Mouse (Mus musculus) left cerebral cortex, postnatal 36 days (tissue): ENCODE data around the gene Cir1. TPM values are rescaled to one million over a fixed set of nuclear protein-coding genes. Genes with fewer than 3 reads are reported as not detected.

Experiments used
- DNase-seq, 2 experiments: peaks; one replicate each; pipeline ENCODE4 v3.0.0; 2021 to 2022; ENCODE audit warnings: low spot score in 2 of 2, mixed read lengths in 1 of 2
- intact Hi-C: fragments of 180-260 bp; cut with DNase I; formaldehyde crosslinking; loops from one replicate; pipeline ENCODE4 v1.15.1; 2025
- total RNA-seq, 2 experiments: library from RNA; stranded (reverse); gene quantifications; 2 replicates each; pipeline ENCODE4 v1.2.3; 2021

Gene Cir1
- total RNA-seq: 10 to 100 TPM; 24.3 to 28.3 TPM

DNA sequence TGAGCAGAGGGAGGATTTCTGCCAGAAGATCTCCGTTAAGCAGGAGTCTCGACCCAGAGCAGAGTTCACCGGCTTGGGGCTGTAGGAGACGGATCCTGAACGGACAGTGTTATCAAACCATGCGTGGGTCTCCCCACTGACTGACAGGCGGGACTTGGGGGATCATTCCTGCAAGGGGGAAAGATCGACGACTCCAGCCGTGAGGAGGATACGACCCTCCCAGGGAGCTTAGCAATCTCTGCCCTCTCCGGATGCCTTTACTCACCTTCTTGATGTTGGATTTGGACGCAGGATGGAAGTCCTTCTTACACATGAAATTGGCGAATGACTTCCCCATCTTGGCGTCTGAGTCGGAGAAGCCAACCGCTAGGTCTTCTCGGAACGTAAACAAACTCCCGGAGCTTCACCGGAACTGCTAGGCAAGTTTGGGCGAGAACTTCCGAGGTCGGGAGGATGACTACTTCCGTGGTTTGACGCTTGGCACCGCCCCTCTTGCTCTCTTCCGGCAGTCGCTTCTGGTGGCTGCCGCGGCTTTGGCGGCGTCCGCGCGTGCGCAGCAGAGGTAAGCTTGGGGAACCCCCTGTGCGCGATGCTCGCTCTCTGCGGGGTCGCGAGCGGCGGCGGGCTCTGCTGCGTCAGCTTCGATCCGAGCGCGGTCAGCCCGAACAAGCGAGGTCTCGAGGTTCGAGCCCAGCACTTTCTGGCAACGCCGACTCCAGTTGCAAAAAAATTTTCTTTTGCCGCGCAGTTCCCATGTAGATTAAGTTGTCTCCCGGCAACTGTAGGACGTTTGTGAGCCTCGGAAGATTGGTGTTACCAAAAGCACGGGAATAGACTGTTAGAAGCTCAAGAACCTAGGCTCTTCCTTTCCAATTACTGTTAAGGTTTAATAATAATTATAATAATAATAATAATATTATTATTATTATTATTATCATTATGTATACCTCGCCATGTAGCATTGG is at the start of gene Cir1, which contains the start of gene Scrn3:
TSS of gene Cir1 (minus strand) at position 550 of the 965 bp plus-strand sequence.
TSS of gene Scrn3 (plus strand) at position 450 of the 965 bp plus-strand sequence.
- intact Hi-C loops: loop anchor here (5.0 kb wide), 1 partner anchor 90 kb away; no protein-coding TSS in a partner anchor
- DNase-seq: peak; percentile 92 to 94

DNA sequence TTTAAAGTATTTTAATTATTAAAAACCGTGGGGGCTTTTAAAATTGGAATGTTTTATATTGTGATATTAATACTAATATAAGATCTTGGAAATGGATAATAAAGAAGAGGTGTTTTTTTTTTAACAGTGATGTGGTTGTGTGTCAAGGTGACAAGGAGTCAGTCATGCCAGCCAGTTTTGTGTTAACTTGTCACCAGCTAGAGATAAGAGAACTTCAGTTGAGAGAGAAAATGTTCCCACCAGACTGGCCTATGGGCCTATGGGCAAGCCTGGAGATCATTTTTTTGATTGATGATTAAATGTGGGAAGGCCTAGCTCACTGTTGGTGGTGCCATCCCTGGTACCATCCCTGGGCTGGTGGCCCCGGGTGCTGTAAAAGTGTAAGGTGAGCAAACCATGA is 48.0 kb upstream of the Cir1 start:
- intact Hi-C loops: no loop called here
- no peak for DNase-seq

DNA sequence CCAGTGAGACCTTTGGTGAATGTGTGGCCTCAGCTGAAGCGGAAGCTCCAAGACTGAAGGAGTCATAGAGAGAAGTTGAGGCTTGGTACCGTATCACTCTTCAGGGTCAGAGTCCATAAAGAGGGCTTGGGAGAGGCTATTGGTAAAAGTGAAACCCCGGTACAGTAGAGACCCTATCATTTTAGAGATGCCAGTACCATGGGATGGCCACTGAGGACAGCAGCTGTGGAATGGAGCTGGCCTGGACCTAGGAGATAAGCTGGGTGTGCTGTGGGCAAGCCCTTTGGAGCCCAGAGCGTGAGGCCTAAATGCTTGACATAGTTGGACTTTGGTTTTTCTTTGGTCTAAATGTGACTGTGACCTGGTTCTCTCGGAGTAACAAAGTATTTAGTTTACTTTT is 47.4 kb upstream of the Cir1 start:
- no peak for DNase-seq
- intact Hi-C loops: no loop called here

DNA sequence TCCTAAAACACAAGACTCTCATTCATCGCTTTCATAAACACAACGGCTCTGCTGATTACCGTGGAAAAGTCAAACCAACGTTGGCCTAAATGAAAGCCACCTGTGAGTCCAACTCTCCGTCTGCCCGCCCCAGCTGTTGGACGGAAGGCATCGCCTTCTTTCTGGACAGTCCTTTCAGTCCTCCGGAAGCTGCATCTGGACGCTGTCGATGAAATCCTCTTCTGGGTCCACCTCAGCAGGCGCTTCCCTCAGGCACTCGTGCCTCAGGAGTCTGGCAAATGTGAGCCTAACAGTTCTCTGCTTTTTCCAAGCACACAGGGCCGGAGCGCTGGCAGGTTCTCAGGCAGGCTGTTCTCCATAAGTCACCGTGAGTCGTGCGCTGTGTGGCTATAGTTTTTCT is 44.5 kb upstream of the Cir1 start:
- intact Hi-C loops: no loop called here
- DNase-seq: no peak

DNA sequence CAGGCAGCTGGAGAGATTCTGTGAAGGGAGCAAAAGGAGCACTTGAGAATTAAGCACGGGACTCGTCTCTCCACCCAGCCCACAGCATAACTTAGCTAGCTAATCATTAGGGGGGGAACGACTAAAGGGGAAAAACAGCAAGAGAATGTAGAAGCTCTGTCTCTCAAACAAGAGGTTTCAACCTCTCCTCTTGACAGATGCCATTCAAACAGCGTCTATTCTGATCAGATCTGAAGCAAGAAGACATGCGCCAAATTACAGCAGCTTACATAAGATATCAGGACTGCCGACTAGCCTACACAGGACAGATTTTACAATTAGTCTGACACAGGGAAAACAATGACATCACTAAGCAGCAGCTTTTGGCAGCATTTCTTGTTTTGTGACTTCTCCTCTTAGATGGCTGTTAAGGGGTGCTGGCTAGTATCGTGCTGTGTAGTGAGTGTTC is 39.5 kb upstream of the Cir1 start:
- DNase-seq: no peak
- intact Hi-C loops: no loop called here

DNA sequence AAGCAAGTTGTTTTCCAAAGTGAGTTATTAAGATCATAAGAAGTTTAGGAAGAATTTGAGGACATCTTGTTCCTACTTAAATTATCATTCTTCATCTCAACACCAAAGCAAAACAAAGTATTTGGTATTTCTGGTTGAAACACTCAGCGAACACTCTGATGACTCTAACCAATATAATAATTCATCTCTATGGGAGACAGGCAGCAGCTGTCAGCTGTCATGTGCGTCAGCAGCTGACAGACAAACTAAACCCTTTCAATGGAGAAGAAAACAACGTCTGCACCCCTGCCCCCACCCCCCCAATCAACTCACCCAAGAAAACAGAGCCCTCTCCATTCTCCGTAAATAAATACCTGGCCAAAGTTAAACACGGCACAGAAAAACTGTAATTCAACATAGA is 39.0 kb upstream of the Cir1 start:
- intact Hi-C loops: no loop called here
- DNase-seq: no peak

DNA sequence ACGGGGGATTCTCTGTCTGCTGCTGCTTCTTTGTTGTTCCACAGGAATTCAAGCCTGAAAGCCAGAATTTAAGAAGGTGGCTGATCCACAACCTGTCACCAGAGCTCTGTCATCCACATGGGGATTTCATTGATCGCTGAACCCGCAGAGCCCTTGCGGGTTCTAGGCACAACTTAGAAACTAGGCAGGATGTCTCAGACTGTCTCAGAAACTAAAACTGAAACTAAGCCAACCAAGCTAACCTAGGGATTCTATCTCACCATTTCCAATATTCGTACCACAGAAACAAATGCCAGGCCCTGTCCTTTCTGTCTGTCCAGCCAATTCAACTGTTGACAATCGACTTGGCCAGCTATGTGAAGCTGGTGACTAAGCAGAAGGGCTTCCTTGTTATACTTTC is 35.7 kb upstream of the Cir1 start:
- no peak for DNase-seq
- intact Hi-C loops: no loop called here

DNA sequence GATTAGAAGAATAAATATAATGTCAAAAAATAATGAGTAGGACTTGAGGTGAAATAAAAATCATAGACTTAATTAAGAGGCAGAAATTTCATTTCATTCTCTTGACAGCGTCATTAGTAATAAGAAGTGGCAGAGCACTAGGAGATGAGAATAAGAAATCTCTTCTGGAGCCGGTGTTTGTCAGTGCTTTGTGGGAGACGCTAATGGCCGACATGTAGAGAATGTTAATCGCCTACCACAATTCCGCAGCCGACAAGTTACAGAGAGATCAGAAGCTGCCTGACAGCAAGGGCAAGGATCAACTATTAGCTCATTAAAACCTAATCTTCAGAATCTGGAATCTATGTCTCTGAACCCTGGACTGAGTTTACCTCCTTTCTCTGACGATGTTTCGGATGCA is 35.3 kb upstream of the Cir1 start:
- no peak for DNase-seq
- intact Hi-C loops: no loop called here

DNA sequence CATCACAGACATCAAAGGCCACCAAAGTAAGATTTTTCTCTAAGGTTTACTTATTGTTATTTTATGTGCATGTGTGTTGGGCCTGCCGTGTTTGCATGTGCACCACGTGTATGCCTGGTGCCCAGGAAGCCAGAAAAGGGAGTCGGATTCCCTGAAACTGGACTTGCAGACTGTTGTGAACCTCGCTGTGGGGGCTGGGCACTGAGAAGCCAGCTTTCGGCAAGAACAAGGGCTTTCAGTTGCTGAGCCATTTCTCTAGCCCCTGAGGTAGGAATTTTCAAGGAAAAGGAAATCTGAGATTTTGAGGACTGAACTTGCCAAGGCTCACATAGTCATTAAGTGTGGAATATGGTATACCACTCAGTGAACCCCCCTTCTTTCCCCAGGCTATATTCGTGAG is 34.6 kb upstream of the Cir1 start:
- intact Hi-C loops: no loop called here
- no peak for DNase-seq

DNA sequence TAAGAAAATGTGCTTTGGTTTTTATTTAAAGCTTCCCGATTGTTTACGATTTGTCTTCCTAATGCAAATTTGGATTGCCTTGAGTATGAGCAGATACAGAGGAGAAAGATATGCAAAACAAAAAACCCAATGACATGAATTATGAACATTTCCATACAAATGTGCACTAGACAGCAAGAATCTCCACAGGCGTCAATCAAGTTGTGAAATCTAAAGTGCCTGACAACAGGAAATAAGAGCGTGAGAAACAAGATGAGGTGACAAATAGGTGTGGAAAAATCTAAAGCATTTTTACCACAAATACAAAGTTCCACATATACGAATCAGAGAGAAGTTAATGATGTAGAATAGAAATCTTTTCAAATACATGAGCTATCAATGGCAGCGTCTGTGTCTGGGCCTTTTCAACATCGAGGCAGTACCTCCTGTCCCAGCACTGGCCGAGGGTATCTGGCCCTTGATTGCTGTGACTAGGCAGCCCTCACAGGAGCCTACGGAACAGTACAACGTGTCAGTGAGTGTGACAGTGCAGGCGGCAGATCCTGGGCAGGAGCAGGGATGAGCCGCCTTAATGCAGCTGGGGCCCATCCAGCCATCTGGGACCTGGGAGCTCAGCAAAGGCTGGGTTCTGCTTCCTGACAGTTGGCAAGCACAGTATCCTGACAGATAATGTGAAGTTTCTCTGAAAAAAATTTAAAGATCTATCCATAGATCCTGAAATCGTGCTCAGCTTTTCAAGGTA is 34.0 kb upstream of the Cir1 start:
- intact Hi-C loops: no loop called here
- peak; percentile 55 to 63 for DNase-seq

DNA sequence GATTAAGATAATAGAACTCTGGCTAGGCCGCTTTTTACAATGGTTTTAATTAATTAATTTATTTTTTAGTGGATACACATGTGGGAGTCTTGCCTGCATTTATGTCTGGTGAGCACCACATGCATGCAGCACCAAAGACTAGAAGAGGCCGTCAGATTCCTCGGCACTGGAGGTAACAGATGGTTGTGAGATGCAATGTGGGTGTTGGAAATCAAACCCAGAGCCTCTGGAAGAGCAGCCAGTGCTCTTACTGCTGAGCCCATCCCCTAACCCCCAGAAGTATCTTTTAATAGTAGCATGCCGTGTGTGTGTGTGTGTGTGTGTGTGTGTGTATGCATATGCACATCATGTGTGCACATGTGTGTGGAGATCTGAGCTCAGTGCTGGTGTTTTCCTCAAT is 32.7 kb upstream of the Cir1 start:
- DNase-seq: no peak
- intact Hi-C loops: no loop called here

DNA sequence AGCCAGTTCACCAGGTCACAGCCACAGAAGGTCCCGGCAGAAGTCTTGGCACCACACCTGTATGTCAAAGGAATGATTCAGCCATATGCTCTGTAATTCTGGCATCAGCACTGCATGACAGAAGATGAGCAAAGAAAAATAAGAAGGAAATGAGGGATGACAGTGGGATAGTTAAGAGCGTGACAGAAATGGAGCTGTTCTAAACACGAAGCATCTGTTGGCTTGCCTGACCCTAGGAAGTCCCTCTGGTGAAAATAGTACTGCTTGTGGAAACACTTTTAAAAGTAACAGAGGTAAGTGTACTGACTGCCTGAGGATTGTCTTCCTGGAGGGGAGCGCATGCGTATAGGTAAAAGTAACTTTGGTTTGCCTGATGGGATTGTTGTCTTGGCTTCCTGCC is 31.2 kb upstream of the Cir1 start:
- DNase-seq: no peak
- intact Hi-C loops: no loop called here

DNA sequence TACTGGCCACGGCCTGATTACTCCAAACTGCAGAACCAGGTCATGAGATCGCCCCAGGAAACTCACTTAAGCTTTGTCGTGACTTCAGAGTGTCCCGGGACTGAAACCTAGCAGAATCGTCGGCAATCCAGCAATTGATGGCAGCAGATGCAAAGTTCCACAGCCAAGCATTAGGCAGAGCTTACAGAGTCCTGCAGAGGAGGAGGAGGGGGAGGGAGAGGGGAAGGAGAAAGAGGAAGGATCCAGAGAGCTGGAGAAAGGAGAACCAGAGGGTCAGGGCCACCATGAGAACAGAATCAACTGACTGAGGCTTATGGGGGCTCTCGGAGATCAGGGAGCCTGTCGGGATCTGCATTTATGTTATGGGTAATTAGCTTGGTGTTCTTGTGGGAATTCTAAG is 25.9 kb upstream of the Cir1 start:
- intact Hi-C loops: no loop called here
- DNase-seq: no peak

DNA sequence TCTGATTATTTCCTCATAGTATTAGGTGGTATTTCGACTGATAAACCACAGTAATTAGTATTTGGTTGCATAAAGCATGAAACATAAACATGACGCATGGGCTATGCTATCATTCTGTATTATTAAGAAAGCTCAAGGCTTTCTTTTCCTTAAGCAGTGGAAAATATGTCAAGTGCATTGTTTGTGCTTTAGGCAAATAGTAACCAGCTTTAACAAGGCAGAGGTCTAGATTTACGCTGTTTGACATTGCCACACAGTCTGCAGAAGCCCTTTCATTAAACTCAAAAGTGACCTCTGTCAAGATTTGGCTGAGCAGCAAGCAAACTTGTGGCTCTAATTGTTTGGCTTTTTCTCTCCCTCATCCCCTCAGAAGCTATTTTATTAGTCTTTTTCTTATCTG is 23.4 kb upstream of the Cir1 start:
- intact Hi-C loops: no loop called here
- DNase-seq: no peak

DNA sequence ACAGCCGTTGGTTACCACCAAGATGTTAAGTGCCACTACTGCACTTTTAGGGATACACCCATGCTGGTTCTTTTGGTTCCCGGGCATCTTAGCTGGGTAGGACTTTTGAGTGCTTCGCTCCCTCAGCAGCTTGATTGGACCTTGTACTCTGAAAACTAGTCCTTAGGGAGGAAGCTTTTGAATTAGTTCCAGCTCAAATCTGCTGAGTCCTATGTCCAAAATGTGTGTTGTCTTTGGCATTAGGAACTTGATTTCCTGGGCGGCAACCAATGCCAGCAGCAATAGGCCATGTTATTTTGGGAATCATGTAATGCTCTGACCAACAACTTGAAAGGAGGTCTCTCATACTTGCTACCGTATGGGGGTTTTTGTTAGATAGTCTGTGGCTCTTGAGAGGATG is 13.4 kb upstream of the Cir1 start:
- intact Hi-C loops: no loop called here
- no peak for DNase-seq

DNA sequence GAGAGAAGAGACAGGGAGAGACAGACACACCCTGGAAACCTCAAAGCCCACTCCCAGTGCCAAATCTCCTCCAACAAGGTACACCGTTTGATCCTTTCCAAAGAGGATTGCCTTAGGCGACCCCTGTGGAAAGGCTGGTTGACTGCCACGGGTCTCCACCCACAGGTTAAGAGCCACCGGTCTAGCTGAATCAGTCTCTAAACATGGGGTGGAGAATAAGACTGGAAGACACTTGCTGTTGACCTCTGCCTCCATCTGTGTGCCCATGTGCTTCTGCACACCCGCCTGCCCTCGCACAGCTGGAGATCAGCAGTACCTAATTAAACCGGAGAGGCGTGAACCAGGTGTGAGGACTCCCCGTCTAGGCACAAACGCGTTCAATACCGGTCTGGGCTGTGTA is 10.5 kb upstream of the Cir1 start:
- intact Hi-C loops: no loop called here

DNA sequence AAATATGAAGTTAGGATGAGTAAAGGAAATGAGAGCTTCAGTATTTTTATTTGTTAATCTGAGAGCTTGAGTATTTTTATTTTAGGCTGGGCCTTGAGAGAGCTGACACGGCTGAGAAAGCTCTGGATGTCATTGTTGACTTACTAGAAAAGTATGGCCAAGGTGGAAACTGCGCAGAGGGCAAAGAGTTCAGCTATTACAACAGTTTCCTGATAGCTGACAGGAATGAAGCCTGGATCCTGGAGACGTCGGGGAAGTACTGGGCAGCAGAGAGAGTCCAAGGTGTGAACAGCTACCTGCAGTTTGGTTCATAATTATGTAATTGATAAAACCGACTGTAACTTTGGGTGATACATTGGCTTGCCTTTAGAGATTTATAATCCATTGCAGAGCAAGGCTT is 6.7 kb upstream of the Cir1 start:
- intact Hi-C loops: no loop called here
- DNase-seq: no peak

More for the DNA sequence above, 10.5 kb upstream of the Cir1 start:
- no peak for DNase-seq

DNA sequence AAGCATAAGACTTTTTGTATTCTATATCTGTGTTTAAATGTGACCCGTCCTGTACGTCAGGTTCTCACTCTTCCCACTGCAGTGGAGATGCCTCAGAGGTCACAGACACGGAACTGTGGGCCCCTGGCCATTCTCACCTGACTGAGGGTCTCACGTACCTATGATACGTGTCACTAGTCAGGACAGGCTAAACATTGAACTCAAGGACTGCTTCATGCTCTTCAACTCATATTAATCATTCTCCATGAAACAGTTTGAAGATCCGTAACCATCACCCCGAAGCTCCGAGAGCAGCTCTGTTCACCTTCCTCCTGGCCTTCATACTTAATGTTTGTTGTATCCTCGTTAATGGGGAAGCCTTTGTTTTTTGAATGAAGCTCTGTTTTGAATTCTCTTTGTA is 4.9 kb upstream of the Cir1 start:
- DNase-seq: no peak
- intact Hi-C loops: no loop called here

DNA sequence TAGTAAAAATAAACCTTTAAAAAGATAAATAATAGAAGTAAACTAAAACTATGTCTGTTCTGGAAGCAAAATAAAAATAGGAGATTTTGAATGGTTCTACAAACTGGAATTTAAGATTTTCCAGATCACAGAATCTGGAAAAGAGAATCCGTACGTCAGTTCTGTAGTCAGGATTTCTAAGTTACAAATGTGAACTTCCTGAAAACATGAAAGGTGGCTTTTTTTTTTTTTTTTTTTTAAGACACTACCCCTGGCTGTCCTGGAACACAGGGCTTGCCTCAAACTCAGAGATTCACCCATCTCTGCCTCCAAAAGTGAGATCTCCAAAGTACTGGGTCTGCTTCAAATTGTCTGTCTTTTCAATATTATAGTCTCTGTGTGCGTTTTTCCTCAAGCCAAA is 1.8 kb upstream of the Cir1 start:
- intact Hi-C loops: loop anchor here (5.0 kb wide), 1 partner anchor 88 kb away; no protein-coding TSS in a partner anchor
- DNase-seq: no peak

DNA sequence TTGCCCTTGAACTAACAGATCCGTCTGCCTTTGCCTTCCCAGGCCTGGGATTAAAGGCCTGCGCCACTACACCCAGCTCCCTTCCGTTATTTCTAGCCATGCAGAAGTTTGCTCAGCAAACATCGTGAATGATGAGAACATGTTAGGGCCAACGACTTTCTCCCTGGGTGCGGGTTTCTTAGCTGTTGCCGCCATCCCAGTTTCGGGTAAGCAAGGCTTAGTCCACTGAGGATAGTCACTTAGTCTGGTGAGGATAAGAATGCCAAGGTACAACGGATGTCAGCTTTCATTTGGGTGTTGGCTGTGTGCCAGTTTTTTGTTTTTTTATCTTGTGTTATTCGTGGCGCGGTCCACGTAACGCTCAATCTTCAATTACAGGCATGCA is 608 bp upstream of the Cir1 start:
- peak; percentile 12 to 24 for DNase-seq
- intact Hi-C loops: loop anchor here (5.0 kb wide), 1 partner anchor 89 kb away; no protein-coding TSS in a partner anchor

DNA sequence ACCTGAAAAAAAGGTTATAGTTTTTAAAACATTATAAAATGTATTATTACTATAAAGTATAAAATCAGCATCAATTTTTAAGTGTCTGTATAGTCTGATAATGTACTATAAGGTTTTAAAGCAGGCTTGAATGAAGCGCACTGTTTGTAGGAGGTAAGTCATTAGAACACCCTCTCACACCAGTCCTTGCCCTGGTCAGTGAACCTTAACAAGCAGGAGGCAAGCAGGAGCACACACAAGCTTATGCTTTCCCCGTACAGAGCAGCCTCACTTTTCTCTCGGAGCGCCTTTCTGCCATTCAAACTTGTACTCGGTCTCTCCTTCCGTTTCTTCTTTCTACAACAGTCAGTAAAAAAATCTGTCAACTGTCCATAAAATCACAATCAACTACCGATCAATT is 6.5 kb downstream of the Cir1 start:
- intact Hi-C loops: no loop called here
- DNase-seq: no peak
